Mouse (Mus musculus): ENCODE measurements around the gene Slc35f4. TPM values are rescaled to one million over a fixed set of nuclear protein-coding genes. Genes with fewer than 3 reads are reported as not detected.
A peak's percentile ranks its signal among the peaks of the same experiment; 100 is the strongest.

Gene Slc35f4
- 1.1 TPM in 2 replicates for polyA plus RNA-seq (2014; fragmentation: Nextera tagmentation; extraction: Ambion mirVana)

- peak within 1 kb of the TSS; percentile 47; the same call in 1 of the 2 replicates for H3K9ac ChIP-seq (ENCODE audit: low read length)
Observed at GRCm38 (mm10) chr14:49525931-49526291, at the start of gene Slc35f4. TSS of gene Slc35f4 (minus strand) at chr14:49526046.

GRCm38 (mm10) chr14:49568369-49568768 lies 42.5 kb upstream of the Slc35f4 start:
- Histone ChIP-seq H3K27ac (ENCODE audit: low read depth, low read length) (no peak overlapping the region), H3K27me3 (ENCODE audit: control insufficient read depth, insufficient read depth, low read length) (no peaks in the 10 kb centered on the region), H3K36me3 (ENCODE audit: control insufficient read depth, insufficient read depth, low read length) (no peaks in the 10 kb centered on the region), H3K9ac (ENCODE audit: low read length) (no peak overlapping the region), H3K4me2 (ENCODE audit: low read depth) (no peak overlapping the region), H3K4me1 (ENCODE audit: control insufficient read depth, insufficient read depth, low read length) (no peaks in the 10 kb centered on the region), H3K9me3 (ENCODE audit: control insufficient read depth, low read length) (no peaks in the 10 kb centered on the region), H3K4me3 (ENCODE audit: low read depth, low read length) (no peak overlapping the region)
- DNase-seq (ENCODE audit: low spot score) (no peak), ATAC-seq (ENCODE audit: insufficient read depth, low FRiP score, low TSS enrichment) (0 out of 2 replicates have a peak, but pooled peaks have one; percentile 35)

More at GRCm38 (mm10) chr14:49525931-49526291, at the start of gene Slc35f4:
- no peaks in the 10 kb centered on the region for H3K4me1 ChIP-seq (ENCODE audit: control insufficient read depth, insufficient read depth, low read length)
- DNase-seq (ENCODE audit: low spot score) (no peak), ATAC-seq (ENCODE audit: insufficient read depth, low FRiP score, low TSS enrichment) (no peak)
- WGBS = 12% methylated on average over 6 of the region's 6 CpGs
- H3K27me3 ChIP-seq (ENCODE audit: control insufficient read depth, insufficient read depth, low read length) = no peaks in the 10 kb centered on the region
- peak within 1 kb of the TSS; percentile 45 for H3K4me3 ChIP-seq (ENCODE audit: low read depth, low read length)
- no peaks in the 10 kb centered on the region for H3K36me3 ChIP-seq (ENCODE audit: control insufficient read depth, insufficient read depth, low read length)
- H3K9me3 ChIP-seq (ENCODE audit: control insufficient read depth, low read length) = no peaks in the 10 kb centered on the region
- no peak within 1 kb of the TSS for H3K27ac ChIP-seq (ENCODE audit: low read depth, low read length)
- H3K4me2 ChIP-seq (ENCODE audit: low read depth) = peak within 1 kb of the TSS; percentile 81

- WGBS = 83% methylated on average over 2 of the region's 2 CpGs
- Histone ChIP-seq H3K27ac (ENCODE audit: low read depth, low read length) (no peak overlapping the region), H3K9me3 (ENCODE audit: control insufficient read depth, low read length) (no peaks in the 10 kb centered on the region), H3K27me3 (ENCODE audit: control insufficient read depth, insufficient read depth, low read length) (no peaks in the 10 kb centered on the region), H3K4me1 (ENCODE audit: control insufficient read depth, insufficient read depth, low read length) (no peaks in the 10 kb centered on the region), H3K9ac (ENCODE audit: low read length) (no peak overlapping the region), H3K36me3 (ENCODE audit: control insufficient read depth, insufficient read depth, low read length) (no peaks in the 10 kb centered on the region), H3K4me2 (ENCODE audit: low read depth) (no peak overlapping the region), H3K4me3 (ENCODE audit: low read depth, low read length) (no peak overlapping the region)
- DNase-seq (ENCODE audit: low spot score) (no peak), ATAC-seq (ENCODE audit: insufficient read depth, low FRiP score, low TSS enrichment) (no peak)
Observed at GRCm38 (mm10) chr14:49560706-49561105, 34.9 kb upstream of the Slc35f4 start.

GRCm38 (mm10) chr14:49540104-49540503 lies 14.3 kb upstream of the Slc35f4 start:
- H3K9me3 ChIP-seq (ENCODE audit: control insufficient read depth, low read length) = no peaks in the 10 kb centered on the region
- H3K36me3 ChIP-seq (ENCODE audit: control insufficient read depth, insufficient read depth, low read length) = no peaks in the 10 kb centered on the region
- WGBS = 50% methylated on average over 1 of the region's 1 CpGs
- H3K9ac ChIP-seq (ENCODE audit: low read length) = no peak overlapping the region
- H3K27me3 ChIP-seq (ENCODE audit: control insufficient read depth, insufficient read depth, low read length) = no peaks in the 10 kb centered on the region
- ATAC-seq (ENCODE audit: insufficient read depth, low FRiP score, low TSS enrichment) (no peak), DNase-seq (ENCODE audit: low spot score) (peak; percentile 33)
- no peaks in the 10 kb centered on the region for H3K4me1 ChIP-seq (ENCODE audit: control insufficient read depth, insufficient read depth, low read length)
- H3K4me3 ChIP-seq (ENCODE audit: low read depth, low read length) = no peak overlapping the region
- H3K27ac ChIP-seq (ENCODE audit: low read depth, low read length) = no peak overlapping the region
- no peak overlapping the region for H3K4me2 ChIP-seq (ENCODE audit: low read depth)

- H3K4me1 ChIP-seq (ENCODE audit: control insufficient read depth, insufficient read depth, low read length) = no peaks in the 10 kb centered on the region
- 1% methylated on average over 54 of the region's 63 CpGs for WGBS
- no peaks in the 10 kb centered on the region for H3K36me3 ChIP-seq (ENCODE audit: control insufficient read depth, insufficient read depth, low read length)
- H3K27me3 ChIP-seq (ENCODE audit: control insufficient read depth, insufficient read depth, low read length) = no peaks in the 10 kb centered on the region
- H3K4me2 ChIP-seq (ENCODE audit: low read depth) = peak overlapping the region; percentile 81
- DNase-seq (ENCODE audit: low spot score) (peak; percentile 75), ATAC-seq (ENCODE audit: insufficient read depth, low FRiP score, low TSS enrichment) (peak; percentile 69)
- peak overlapping the region; percentile 47; the same call in 1 of the 2 replicates for H3K9ac ChIP-seq (ENCODE audit: low read length)
- H3K9me3 ChIP-seq (ENCODE audit: control insufficient read depth, low read length) = no peaks in the 10 kb centered on the region
- peak overlapping the region; percentile 45 for H3K4me3 ChIP-seq (ENCODE audit: low read depth, low read length)
- no peak overlapping the region for H3K27ac ChIP-seq (ENCODE audit: low read depth, low read length)
Observed at GRCm38 (mm10) chr14:49525176-49525930, 493 bp downstream of the Slc35f4 start.

- no peak for ATAC-seq (ENCODE audit: insufficient read depth, low FRiP score, low TSS enrichment)
- Histone ChIP-seq H3K9me3 (ENCODE audit: control insufficient read depth, low read length) (no peaks in the 10 kb centered on the region), H3K36me3 (ENCODE audit: control insufficient read depth, insufficient read depth, low read length) (no peaks in the 10 kb centered on the region), H3K4me2 (ENCODE audit: low read depth) (no peak overlapping the region), H3K27ac (ENCODE audit: low read depth, low read length) (no peak overlapping the region), H3K4me3 (ENCODE audit: low read depth, low read length) (peak overlapping the region; percentile 45), H3K27me3 (ENCODE audit: control insufficient read depth, insufficient read depth, low read length) (no peaks in the 10 kb centered on the region), H3K9ac (ENCODE audit: low read length) (no peak overlapping the region), H3K4me1 (ENCODE audit: control insufficient read depth, insufficient read depth, low read length) (no peaks in the 10 kb centered on the region)
- WGBS = 82% methylated on average over 8 of the region's 8 CpGs
- DNase-seq (ENCODE audit: low spot score) = no peak
Observed at GRCm38 (mm10) chr14:49524665-49525064, 1.2 kb downstream of the Slc35f4 start.

- WGBS = 74% methylated on average over 2 of the region's 2 CpGs
- no peak for ATAC-seq (ENCODE audit: insufficient read depth, low FRiP score, low TSS enrichment)
- H3K9ac ChIP-seq (ENCODE audit: low read length) = no peak overlapping the region
- H3K36me3 ChIP-seq (ENCODE audit: control insufficient read depth, insufficient read depth, low read length) = no peaks in the 10 kb centered on the region
- no peak overlapping the region for H3K4me2 ChIP-seq (ENCODE audit: low read depth)
- no peak overlapping the region for H3K4me3 ChIP-seq (ENCODE audit: low read depth, low read length)
- H3K27ac ChIP-seq (ENCODE audit: low read depth, low read length) = no peak overlapping the region
- no peak for DNase-seq (ENCODE audit: low spot score)
- no peaks in the 10 kb centered on the region for H3K27me3 ChIP-seq (ENCODE audit: control insufficient read depth, insufficient read depth, low read length)
- no peaks in the 10 kb centered on the region for H3K4me1 ChIP-seq (ENCODE audit: control insufficient read depth, insufficient read depth, low read length)
- no peaks in the 10 kb centered on the region for H3K9me3 ChIP-seq (ENCODE audit: control insufficient read depth, low read length)
Observed at GRCm38 (mm10) chr14:49515096-49515665, 10.7 kb downstream of the Slc35f4 start.

- no peaks in the 10 kb centered on the region for H3K9me3 ChIP-seq (ENCODE audit: control insufficient read depth, low read length)
- no peak overlapping the region for H3K4me2 ChIP-seq (ENCODE audit: low read depth)
- no peaks in the 10 kb centered on the region for H3K27me3 ChIP-seq (ENCODE audit: control insufficient read depth, insufficient read depth, low read length)
- H3K4me3 ChIP-seq (ENCODE audit: low read depth, low read length) = no peak overlapping the region
- H3K36me3 ChIP-seq (ENCODE audit: control insufficient read depth, insufficient read depth, low read length) = no peaks in the 10 kb centered on the region
- H3K4me1 ChIP-seq (ENCODE audit: control insufficient read depth, insufficient read depth, low read length) = no peaks in the 10 kb centered on the region
- no peak overlapping the region for H3K9ac ChIP-seq (ENCODE audit: low read length)
- DNase-seq (ENCODE audit: low spot score) (no peak), ATAC-seq (ENCODE audit: insufficient read depth, low FRiP score, low TSS enrichment) (no peak)
- no peak overlapping the region for H3K27ac ChIP-seq (ENCODE audit: low read depth, low read length)
- WGBS = 77% methylated on average over 2 of the region's 2 CpGs
Observed at GRCm38 (mm10) chr14:49514137-49514536, 11.7 kb downstream of the Slc35f4 start.

GRCm38 (mm10) chr14:49495192-49495591 lies 30.7 kb downstream of the Slc35f4 start:
- no peak overlapping the region for H3K4me2 ChIP-seq (ENCODE audit: low read depth)
- DNase-seq (ENCODE audit: low spot score) = no peak
- no peaks in the 10 kb centered on the region for H3K36me3 ChIP-seq (ENCODE audit: control insufficient read depth, insufficient read depth, low read length)
- no peaks in the 10 kb centered on the region for H3K4me1 ChIP-seq (ENCODE audit: control insufficient read depth, insufficient read depth, low read length)
- H3K27ac ChIP-seq (ENCODE audit: low read depth, low read length) = no peak overlapping the region
- WGBS = 95% methylated on average over 1 of the region's 1 CpGs
- no peak overlapping the region for H3K9ac ChIP-seq (ENCODE audit: low read length)
- no peaks in the 10 kb centered on the region for H3K27me3 ChIP-seq (ENCODE audit: control insufficient read depth, insufficient read depth, low read length)
- no peak for ATAC-seq (ENCODE audit: insufficient read depth, low FRiP score, low TSS enrichment)
- no peak overlapping the region for H3K4me3 ChIP-seq (ENCODE audit: low read depth, low read length)
- no peaks in the 10 kb centered on the region for H3K9me3 ChIP-seq (ENCODE audit: control insufficient read depth, low read length)
